Mouse (Mus musculus) leukemia stem cell, adult 10-12 weeks (primary cell): ENCODE measurements around the gene Sept3. TPM values are rescaled to one million over a fixed set of nuclear protein-coding genes. Genes with fewer than 3 reads are reported as not detected.

Experiments
- polyA plus RNA-seq: library from polyadenylated mRNA; stranded (reverse); fragments of >175 nt; gene quantifications from 2 replicates; pipeline ENCODE4 v1.2.3, GENCODE M21; 2012; ENCODE audit warnings: low replicate concordance

The Sept3 gene
- polyA plus RNA-seq: 0.73 and 1.1 TPM in 2 replicates

GRCm38 (mm10) chr15:82274593-82274926, at the start of gene Sept3:
TSS of gene Sept3 (plus strand) at chr15:82274893.

GRCm38 (mm10) chr15:82244115-82244804, 30.4 kb upstream of the Sept3 start, which contains the start of gene Cenpm:
TSS of gene Cenpm (minus strand) at chr15:82244748.

GRCm38 (mm10) chr15:82252097-82252496, 22.6 kb upstream of the Sept3 start, which contains the start of gene 1500009C09Rik:
TSS of gene 1500009C09Rik (plus strand) at chr15:82252397.

GRCm38 (mm10) chr15:82298764-82299561, 24.3 kb downstream of the Sept3 start, which contains the start of gene Wbp2nl:
TSS of gene Wbp2nl (plus strand) at chr15:82298954.

GRCm38 (mm10) chr15:82338593-82339112, 64.0 kb downstream of the Sept3 start, which contains the start of the genes Naga, Pheta2 and Smdt1:
TSS of gene Naga (minus strand) at chr15:82338925.
TSS of gene Pheta2 (plus strand) at chr15:82338942.
TSS of gene Smdt1 (plus strand) at chr15:82338959.

Other genes with a start within 250 kb of the Sept3 start
- gene Desi1, start 241.0 kb upstream of the Sept3 start, polyA plus RNA-seq: 67.1 and 216 TPM in 2 replicates
- gene Snu13, start 227.3 kb upstream of the Sept3 start, polyA plus RNA-seq: 6.4 and 229 TPM in 2 replicates
- not detected in 2 replicates for gene 4930407I10Rik, start 215.7 kb upstream of the Sept3 start, polyA plus RNA-seq
- gene Mei1, start 204.9 kb upstream of the Sept3 start, polyA plus RNA-seq: not detected in 2 replicates
- 3.6 and 19.0 TPM in 2 replicates for gene Ccdc134, start 147.0 kb upstream of the Sept3 start, polyA plus RNA-seq
- gene Srebf2, start 127.7 kb upstream of the Sept3 start, polyA plus RNA-seq: 411 and 741 TPM in 2 replicates
- 3.5 and 9.3 TPM in 2 replicates for gene Shisa8, start 62.1 kb upstream of the Sept3 start, polyA plus RNA-seq
- gene Tnfrsf13c, start 50.5 kb upstream of the Sept3 start, polyA plus RNA-seq: 51.6 and 117 TPM in 2 replicates
- 74.9 and 105 TPM in 2 replicates for gene Cenpm, start 30.1 kb upstream of the Sept3 start, polyA plus RNA-seq
- gene 1500009C09Rik, start 22.5 kb upstream of the Sept3 start, polyA plus RNA-seq: not detected in 2 replicates
- gene Wbp2nl, start 24.1 kb downstream of the Sept3 start, polyA plus RNA-seq: not detected in 2 replicates
- 38.6 and 88.5 TPM in 2 replicates for gene Naga, start 64.0 kb downstream of the Sept3 start, polyA plus RNA-seq
- 5.0 and 17.1 TPM in 2 replicates for gene Pheta2, start 64.0 kb downstream of the Sept3 start, polyA plus RNA-seq
- 58.2 and 75.0 TPM in 2 replicates for gene Smdt1, start 64.1 kb downstream of the Sept3 start, polyA plus RNA-seq
- gene Ndufa6, start 79.4 kb downstream of the Sept3 start, polyA plus RNA-seq: 95.3 and 124 TPM in 2 replicates
- 0.07 and 0.80 TPM in 2 replicates for gene Cyp2d22, start 105.4 kb downstream of the Sept3 start, polyA plus RNA-seq
- gene Cyp2d11, start 119.1 kb downstream of the Sept3 start, polyA plus RNA-seq: not detected in 2 replicates
- not detected in 2 replicates for gene Cyp2d10, start 132.3 kb downstream of the Sept3 start, polyA plus RNA-seq
- gene Cyp2d9, start 158.5 kb downstream of the Sept3 start, polyA plus RNA-seq: not detected in 2 replicates